Mouse (Mus musculus) liver, postnatal 0 days (tissue): ENCODE measurements at regions not wholly inside any gene's neighbourhood (a gene's known extent, or its start where the extent isn't known, plus 50 kb on each side); places are given as distances from the start of the nearest gene placed in this dataset.
"Not testable (repeated sequence)": the region's sequence is repeated elsewhere in the genome, so short reads cannot be mapped to it uniquely, and the experiment has no call there.

ENCODE experiments used
- ATAC-seq: fragments of 200-750 bp; cut with Nextera tagmentation; 2 replicates; pipeline ENCODE4 v1.8.0; 2017; ENCODE audit warnings: mild to moderate bottlenecking, moderate library complexity
- DNase-seq: peaks from one replicate; pipeline ENCODE4 v3.0.0-alpha.2; 2016
- H3K27ac ChIP-seq: fragments of 300-500 bp; sonication (generic); 2 replicates; pipeline ENCODE4 v1.5.1; 2014; ENCODE audit warnings: antibody characterized with exemption, moderate library complexity, mild to moderate bottlenecking, low read depth
- H3K27me3 ChIP-seq: fragments of 300-500 bp; sonication (generic); 2 replicates; pipeline ENCODE4 v1.6.1; 2014; ENCODE audit warnings: low read length, control low read depth, mixed read lengths; ENCODE audit not compliant: insufficient read depth
- H3K36me3 ChIP-seq: fragments of 300-500 bp; sonication (generic); replicated peaks from 2 replicates; pipeline ENCODE4 v1.6.1; 2014; ENCODE audit warnings: mild to moderate bottlenecking, control low read depth, low read length, moderate library complexity, mixed read lengths; ENCODE audit not compliant: insufficient read depth
- H3K4me1 ChIP-seq: fragments of 300-500 bp; sonication (generic); 2 replicates; pipeline ENCODE4 v1.6.1; 2014; ENCODE audit warnings: antibody characterized with exemption, mild to moderate bottlenecking, control low read depth; ENCODE audit not compliant: insufficient read depth
- H3K4me2 ChIP-seq: fragments of 300-500 bp; sonication (generic); 2 replicates; pipeline ENCODE4 v1.6.1; 2014; ENCODE audit warnings: low read depth, mild to moderate bottlenecking, low read length, moderate library complexity, mixed read lengths
- H3K4me3 ChIP-seq: fragments of 300-500 bp; sonication (generic); 2 replicates; pipeline ENCODE4 v1.5.1; 2014; ENCODE audit warnings: low read depth, low read length
- H3K9ac ChIP-seq: fragments of 300-500 bp; sonication (generic); replicated peaks from 2 replicates; pipeline ENCODE4 v1.6.1; 2014; ENCODE audit warnings: mild to moderate bottlenecking, moderate library complexity
- H3K9me3 ChIP-seq: fragments of 300-500 bp; sonication (generic); 2 replicates; pipeline ENCODE4 v1.6.1; 2016; ENCODE audit warnings: mild to moderate bottlenecking, control low read depth, low read length, mixed read lengths
- CTCF ChIP-seq: sonication (generic); IDR thresholded peaks from 2 replicates; pipeline ENCODE4 v1.5.1; 2016; ENCODE audit warnings: antibody characterized with exemption, low read depth
- EP300 ChIP-seq: IDR thresholded peaks from 2 replicates; pipeline ENCODE4 v1.6.1; 2016; ENCODE audit warnings: antibody characterized with exemption, low read depth, mild to moderate bottlenecking
- WGBS: fragments of 180-500 bp; shearing (Covaris S2); extraction: QIAGEN DNeasy Blood & Tissue Kit; methylation state at CpG from one replicate; pipeline ENCODE4 v1.1.7; 2014; ENCODE audit not compliant: insufficient replicate concordance; 5-methylcytosine and 5-hydroxymethylcytosine counted together

GRCm38 (mm10) chr2:78023416-78023815 is 77.2 kb upstream of the Cwc22 start:
- no peak overlapping the region for H3K27ac ChIP-seq

GRCm38 (mm10) chr2:78022756-78023155 is 76.6 kb upstream of the Cwc22 start:
- WGBS = 70% methylated on average over 4 of the region's 4 CpGs
- ATAC-seq = no peak
- Histone ChIP-seq H3K27ac (no peak overlapping the region), H3K27me3 (no peaks in the 10 kb centered on the region), H3K9ac (no peak overlapping the region), H3K4me1 (no peaks in the 10 kb centered on the region), H3K9me3 (no peaks in the 10 kb centered on the region), H3K4me3 (no peak overlapping the region), H3K4me2 (no peak overlapping the region), H3K36me3 (no peaks in the 10 kb centered on the region)
- DNase-seq = no peak
- TF ChIP-seq EP300 (no peak), CTCF (no peak)

More at GRCm38 (mm10) chr2:78023416-78023815, 77.2 kb upstream of the Cwc22 start:
- DNase-seq = no peak
- H3K4me2 ChIP-seq = no peak overlapping the region
- H3K9ac ChIP-seq = no peak overlapping the region
- no peak for ATAC-seq
- no peaks in the 10 kb centered on the region for H3K36me3 ChIP-seq
- H3K4me3 ChIP-seq = no peak overlapping the region
- no peaks in the 10 kb centered on the region for H3K4me1 ChIP-seq
- whole genome bisulfite sequencing = 69% methylated on average over 2 of the region's 2 CpGs
- no peaks in the 10 kb centered on the region for H3K27me3 ChIP-seq
- TF ChIP-seq EP300 (no peak), CTCF (no peak)
- H3K9me3 ChIP-seq = no peaks in the 10 kb centered on the region

DNA sequence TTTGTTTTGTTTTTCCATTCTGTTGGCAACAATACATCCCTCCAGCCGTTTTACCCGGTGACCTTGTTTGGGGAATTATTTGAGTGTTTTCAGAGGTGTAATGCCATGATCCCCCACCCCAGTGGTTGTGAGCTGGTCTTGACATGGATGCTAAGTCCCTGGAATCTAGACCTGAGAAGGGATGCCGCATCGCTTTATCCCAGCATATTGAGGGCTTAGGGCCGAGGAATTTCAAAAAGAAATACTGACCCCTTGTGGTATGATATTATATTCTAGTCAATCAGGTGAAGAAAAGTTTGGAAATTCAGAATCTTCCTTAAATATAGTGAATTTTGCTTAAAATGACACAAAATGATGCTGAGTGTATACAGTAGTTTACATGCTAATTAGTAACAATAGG is 75.7 kb upstream of the Cwc22 start:
- WGBS = 36% methylated on average over 5 of the region's 5 CpGs
- no peaks in the 10 kb centered on the region for H3K4me1 ChIP-seq
- H3K9me3 ChIP-seq = no peaks in the 10 kb centered on the region
- no peak overlapping the region for H3K4me3 ChIP-seq
- TF ChIP-seq CTCF (peak; percentile 38), EP300 (no peak)
- no peak overlapping the region for H3K27ac ChIP-seq
- no peaks in the 10 kb centered on the region for H3K36me3 ChIP-seq
- no peaks in the 10 kb centered on the region for H3K27me3 ChIP-seq
- H3K9ac ChIP-seq = no peak overlapping the region
- DNase-seq = no peak
- no peak for ATAC-seq
- no peak overlapping the region for H3K4me2 ChIP-seq

DNA sequence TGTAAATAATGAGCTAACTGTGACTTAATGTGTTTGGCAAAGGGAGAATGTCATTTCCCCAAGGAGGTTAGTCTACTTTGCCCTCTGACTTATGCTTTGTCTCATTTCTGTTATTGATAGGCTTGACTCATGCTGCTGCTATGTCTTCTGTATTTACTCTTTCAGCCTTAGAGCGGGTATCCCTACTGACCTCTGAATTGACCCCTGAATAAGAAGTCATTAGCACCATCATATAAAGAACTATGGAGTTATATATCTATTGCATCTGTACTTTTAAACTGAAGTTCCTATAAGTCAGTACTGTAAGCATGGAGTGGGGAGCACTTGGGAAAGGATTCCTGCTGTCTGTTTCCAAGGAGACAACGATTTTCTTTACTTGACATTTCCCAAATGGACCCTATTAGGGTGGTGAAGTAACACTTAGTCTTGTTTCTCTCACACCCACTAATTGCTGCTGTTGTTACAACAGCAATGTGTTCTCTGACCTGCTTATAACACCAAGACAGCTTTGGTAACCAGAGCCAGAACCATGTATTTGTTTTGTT is 75.3 kb upstream of the Cwc22 start:
- DNase-seq = no peak
- no peak overlapping the region for H3K4me2 ChIP-seq
- no peak for ATAC-seq
- no peak for TF ChIP-seq EP300
- no peak for TF ChIP-seq CTCF
- no peaks in the 10 kb centered on the region for H3K27me3 ChIP-seq
- H3K27ac ChIP-seq = no peak overlapping the region
- no peak overlapping the region for H3K4me3 ChIP-seq
- H3K36me3 ChIP-seq = no peaks in the 10 kb centered on the region
- 59% methylated on average over 2 of the region's 2 CpGs for WGBS
- no peaks in the 10 kb centered on the region for H3K4me1 ChIP-seq
- no peaks in the 10 kb centered on the region for H3K9me3 ChIP-seq
- no peak overlapping the region for H3K9ac ChIP-seq

DNA sequence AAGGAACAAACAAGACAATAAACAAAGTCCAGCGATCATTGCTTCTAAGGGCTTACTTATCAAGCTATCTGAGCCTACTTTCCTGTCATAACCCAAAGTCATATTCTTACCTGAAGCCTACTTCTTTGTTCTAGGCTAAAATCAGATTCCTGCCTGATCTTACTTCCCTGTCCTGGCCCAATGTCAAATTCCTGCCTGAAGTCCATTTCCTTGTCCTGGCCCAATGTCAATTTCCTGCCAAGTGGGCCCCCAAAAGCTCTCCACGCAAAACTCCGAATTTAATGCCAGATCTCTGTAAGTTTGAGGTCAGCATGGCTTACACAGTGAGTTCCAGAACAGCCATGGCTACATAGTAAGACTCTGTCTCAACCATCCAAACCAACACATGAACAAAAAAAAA is 74.3 kb upstream of the Cwc22 start:
- ATAC-seq (no peak), DNase-seq (no peak)
- no peaks in the 10 kb centered on the region for H3K9me3 ChIP-seq
- H3K27me3 ChIP-seq = no peaks in the 10 kb centered on the region
- no peaks in the 10 kb centered on the region for H3K4me1 ChIP-seq
- H3K9ac ChIP-seq = no peak overlapping the region
- H3K27ac ChIP-seq = no peak overlapping the region
- no peaks in the 10 kb centered on the region for H3K36me3 ChIP-seq
- H3K4me2 ChIP-seq = no peak overlapping the region
- WGBS = 72% methylated on average over 3 of the region's 3 CpGs
- H3K4me3 ChIP-seq = no peak overlapping the region
- TF ChIP-seq CTCF = no peak
- no peak for TF ChIP-seq EP300

- Histone ChIP-seq H3K4me1 (no peaks in the 10 kb centered on the region), H3K4me2 (no peak overlapping the region), H3K27me3 (no peaks in the 10 kb centered on the region), H3K9me3 (no peaks in the 10 kb centered on the region), H3K9ac (no peak overlapping the region), H3K27ac (no peak overlapping the region), H3K36me3 (no peaks in the 10 kb centered on the region), H3K4me3 (no peak overlapping the region)
- no peak for TF ChIP-seq CTCF
- no peak for TF ChIP-seq EP300
- 77% methylated on average over 3 of the region's 3 CpGs for WGBS
- ATAC-seq = no peak
- no peak for DNase-seq
Measured at GRCm38 (mm10) chr2:78019916-78020315, 73.7 kb upstream of the Cwc22 start.

DNA sequence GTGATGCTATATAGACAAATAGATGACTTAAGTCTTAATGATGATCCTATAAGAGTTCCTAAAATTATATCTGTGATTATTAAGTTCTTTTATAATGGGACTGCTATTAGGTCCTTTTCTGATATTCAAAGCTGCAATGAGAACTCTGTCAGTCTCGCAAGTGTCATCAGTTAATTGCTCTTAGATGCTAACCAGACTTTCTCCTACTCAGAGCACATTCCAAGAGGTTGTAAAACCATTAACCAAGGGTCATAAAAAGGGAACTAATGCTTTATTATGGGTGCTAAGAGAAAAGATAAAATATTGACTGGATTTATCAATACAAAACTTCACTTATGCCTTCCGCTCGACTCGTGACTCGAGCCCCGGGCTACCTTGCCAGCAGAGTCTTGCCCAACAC is 66.3 kb upstream of the Cwc22 start:
- DNase-seq, H3K9ac ChIP-seq, H3K4me3 ChIP-seq, H3K4me1 ChIP-seq, H3K9me3 ChIP-seq, H3K27ac ChIP-seq, H3K36me3 ChIP-seq, H3K27me3 ChIP-seq, ATAC-seq, H3K4me2 ChIP-seq: not testable (repeated sequence)
- WGBS = 92% methylated on average over 6 of the region's 6 CpGs
